Mouse (Mus musculus): ENCODE results near the gene Patz1. TPM values are rescaled to one million over a fixed set of nuclear protein-coding genes. Genes with fewer than 3 reads are reported as not detected.
A peak's percentile ranks its signal among the peaks of the same experiment; 100 is the strongest.

The Patz1 gene
- polyA plus RNA-seq, 1 experiment from 2014 or later: 44.2 TPM

GRCm38 (mm10) chr11:3310789-3311585 lies 22.3 kb downstream of the Patz1 start:
- H3K36me3 ChIP-seq (ENCODE audit: control insufficient read depth, insufficient read depth, low read length): peaks cover 44% of the 10 kb centered on the region
- ATAC-seq (replicated peaks; ENCODE audit: low FRiP score): peak; percentile 29; the same call in 1 of the 2 replicates
- WGBS: 59% methylated on average over 10 of the region's 10 CpGs

GRCm38 (mm10) chr11:3311586-3312347 lies 23.1 kb downstream of the Patz1 start:
- WGBS: 79% methylated on average over 10 of the region's 10 CpGs
- peaks cover 36% of the 10 kb centered on the region for H3K36me3 ChIP-seq (ENCODE audit: control insufficient read depth, insufficient read depth, low read length)
- ATAC-seq (replicated peaks; ENCODE audit: low FRiP score) (no peak), DNase-seq (ENCODE audit: low spot score) (no peak)
- peak overlapping the region; percentile 16; the same call in 1 of the 2 replicates for H3K27ac ChIP-seq (ENCODE audit: low read depth, low read length)
- peaks cover 24% of the 10 kb centered on the region for H3K4me1 ChIP-seq (replicated peaks; ENCODE audit: control insufficient read depth, insufficient read depth, low read length)
- no peaks in the 10 kb centered on the region for H3K27me3 ChIP-seq (replicated peaks; ENCODE audit: control insufficient read depth, insufficient read depth, low read length)
- H3K9ac ChIP-seq (ENCODE audit: low read depth, low read length): no peak overlapping the region
- H3K9me3 ChIP-seq (ENCODE audit: control insufficient read depth, low read length): no peaks in the 10 kb centered on the region
- no peak overlapping the region for H3K4me2 ChIP-seq
- H3K4me3 ChIP-seq (ENCODE audit: low read depth, low read length): no peak overlapping the region

More at GRCm38 (mm10) chr11:3310789-3311585, 22.3 kb downstream of the Patz1 start:
- no peak for DNase-seq (ENCODE audit: low spot score)
- H3K4me2 ChIP-seq: no peak overlapping the region; the same call in 1 of the 2 replicates
- H3K9ac ChIP-seq (ENCODE audit: low read depth, low read length): 0 out of 2 replicates have a peak overlapping the region, but pooled peaks have one; percentile 7
- no peaks in the 10 kb centered on the region for H3K27me3 ChIP-seq (replicated peaks; ENCODE audit: control insufficient read depth, insufficient read depth, low read length)
- no peak overlapping the region for H3K4me3 ChIP-seq (ENCODE audit: low read depth, low read length)
- H3K9me3 ChIP-seq (ENCODE audit: control insufficient read depth, low read length): no peaks in the 10 kb centered on the region
- H3K4me1 ChIP-seq (replicated peaks; ENCODE audit: control insufficient read depth, insufficient read depth, low read length): peaks cover 24% of the 10 kb centered on the region
- H3K27ac ChIP-seq (ENCODE audit: low read depth, low read length): peak overlapping the region; percentile 55; the same call in 1 of the 2 replicates

GRCm38 (mm10) chr11:3313294-3313693 lies 24.6 kb downstream of the Patz1 start:
- no peak overlapping the region for H3K9ac ChIP-seq (ENCODE audit: low read depth, low read length)
- no peaks in the 10 kb centered on the region for H3K27me3 ChIP-seq (replicated peaks; ENCODE audit: control insufficient read depth, insufficient read depth, low read length)
- no peak overlapping the region for H3K4me2 ChIP-seq
- no peak for ATAC-seq (replicated peaks; ENCODE audit: low FRiP score)
- H3K4me3 ChIP-seq (ENCODE audit: low read depth, low read length): no peak overlapping the region
- H3K9me3 ChIP-seq (ENCODE audit: control insufficient read depth, low read length): no peaks in the 10 kb centered on the region
- no peak for DNase-seq (ENCODE audit: low spot score)
- 56% methylated on average over 1 of the region's 1 CpGs for WGBS
- H3K4me1 ChIP-seq (replicated peaks; ENCODE audit: control insufficient read depth, insufficient read depth, low read length): peaks cover 24% of the 10 kb centered on the region
- peaks cover 24% of the 10 kb centered on the region for H3K36me3 ChIP-seq (ENCODE audit: control insufficient read depth, insufficient read depth, low read length)
- peak overlapping the region; percentile 53 for H3K27ac ChIP-seq (ENCODE audit: low read depth, low read length)

- Histone ChIP-seq H3K27me3 (replicated peaks; ENCODE audit: control insufficient read depth, insufficient read depth, low read length) (no peaks in the 10 kb centered on the region), H3K9me3 (ENCODE audit: control insufficient read depth, low read length) (no peaks in the 10 kb centered on the region), H3K4me1 (replicated peaks; ENCODE audit: control insufficient read depth, insufficient read depth, low read length) (peaks cover 24% of the 10 kb centered on the region), H3K36me3 (ENCODE audit: control insufficient read depth, insufficient read depth, low read length) (peaks cover 20% of the 10 kb centered on the region), H3K4me2 (no peak overlapping the region), H3K9ac (ENCODE audit: low read depth, low read length) (no peak overlapping the region), H3K4me3 (ENCODE audit: low read depth, low read length) (no peak overlapping the region), H3K27ac (ENCODE audit: low read depth, low read length) (no peak overlapping the region)
- ATAC-seq (replicated peaks; ENCODE audit: low FRiP score) (peak; percentile 73), DNase-seq (ENCODE audit: low spot score) (no peak)
- 25% methylated on average over 2 of the region's 2 CpGs for WGBS
These were observed 25.5 kb downstream of the Patz1 start for GRCm38 (mm10) chr11:3314148-3314547.

- Histone ChIP-seq H3K27me3 (replicated peaks; ENCODE audit: control insufficient read depth, insufficient read depth, low read length) (no peaks in the 10 kb centered on the region), H3K27ac (ENCODE audit: low read depth, low read length) (no peak overlapping the region), H3K4me3 (ENCODE audit: low read depth, low read length) (no peak overlapping the region), H3K4me2 (no peak overlapping the region), H3K36me3 (ENCODE audit: control insufficient read depth, insufficient read depth, low read length) (peaks cover 6% of the 10 kb centered on the region; the same call in 1 of the 2 replicates), H3K4me1 (replicated peaks; ENCODE audit: control insufficient read depth, insufficient read depth, low read length) (peaks cover 9% of the 10 kb centered on the region), H3K9ac (ENCODE audit: low read depth, low read length) (no peak overlapping the region), H3K9me3 (ENCODE audit: control insufficient read depth, low read length) (no peaks in the 10 kb centered on the region)
- DNase-seq (ENCODE audit: low spot score) (no peak), ATAC-seq (replicated peaks; ENCODE audit: low FRiP score) (no peak)
- 87% methylated on average over 3 of the region's 3 CpGs for WGBS
These were observed 29.6 kb downstream of the Patz1 start for GRCm38 (mm10) chr11:3318286-3318685.

GRCm38 (mm10) chr11:3328271-3328670 lies 39.6 kb downstream of the Patz1 start:
- H3K36me3 ChIP-seq (ENCODE audit: control insufficient read depth, insufficient read depth, low read length): no peaks in the 10 kb centered on the region
- H3K9me3 ChIP-seq (ENCODE audit: control insufficient read depth, low read length): no peaks in the 10 kb centered on the region
- no peak overlapping the region for H3K9ac ChIP-seq (ENCODE audit: low read depth, low read length)
- WGBS: 73% methylated on average over 5 of the region's 5 CpGs
- H3K4me2 ChIP-seq: no peak overlapping the region
- DNase-seq (ENCODE audit: low spot score): no peak
- H3K27ac ChIP-seq (ENCODE audit: low read depth, low read length): no peak overlapping the region
- no peak for ATAC-seq (replicated peaks; ENCODE audit: low FRiP score)
- H3K4me3 ChIP-seq (ENCODE audit: low read depth, low read length): no peak overlapping the region
- H3K4me1 ChIP-seq (replicated peaks; ENCODE audit: control insufficient read depth, insufficient read depth, low read length): peaks cover 12% of the 10 kb centered on the region
- no peaks in the 10 kb centered on the region; the same call in 1 of the 2 replicates for H3K27me3 ChIP-seq (replicated peaks; ENCODE audit: control insufficient read depth, insufficient read depth, low read length)

GRCm38 (mm10) chr11:3328806-3329775 lies 40.4 kb downstream of the Patz1 start:
- Histone ChIP-seq H3K9ac (ENCODE audit: low read depth, low read length) (no peak overlapping the region), H3K4me2 (no peak overlapping the region), H3K27me3 (replicated peaks; ENCODE audit: control insufficient read depth, insufficient read depth, low read length) (no peaks in the 10 kb centered on the region; the same call in 1 of the 2 replicates), H3K4me3 (ENCODE audit: low read depth, low read length) (no peak overlapping the region), H3K4me1 (replicated peaks; ENCODE audit: control insufficient read depth, insufficient read depth, low read length) (peaks cover 12% of the 10 kb centered on the region), H3K9me3 (ENCODE audit: control insufficient read depth, low read length) (no peaks in the 10 kb centered on the region), H3K36me3 (ENCODE audit: control insufficient read depth, insufficient read depth, low read length) (no peaks in the 10 kb centered on the region), H3K27ac (ENCODE audit: low read depth, low read length) (no peak overlapping the region)
- DNase-seq (ENCODE audit: low spot score) (no peak), ATAC-seq (replicated peaks; ENCODE audit: low FRiP score) (no peak)
- 83% methylated on average over 11 of the region's 11 CpGs for WGBS

GRCm38 (mm10) chr11:3329891-3330451 lies 41.3 kb downstream of the Patz1 start, which contains the start of gene Pik3ip1:
TSS of gene Pik3ip1 (plus strand) at chr11:3330401.
- H3K4me2 ChIP-seq: peak within 1 kb of the TSS; percentile 96
- DNase-seq (ENCODE audit: low spot score): no peak
- H3K27me3 ChIP-seq (replicated peaks; ENCODE audit: control insufficient read depth, insufficient read depth, low read length): no peaks in the 10 kb centered on the region; the same call in 1 of the 2 replicates
- H3K27ac ChIP-seq (ENCODE audit: low read depth, low read length): no peak within 1 kb of the TSS
- no peaks in the 10 kb centered on the region for H3K9me3 ChIP-seq (ENCODE audit: control insufficient read depth, low read length)
- no peak for ATAC-seq (replicated peaks; ENCODE audit: low FRiP score)
- peak within 1 kb of the TSS; percentile 51 for H3K4me3 ChIP-seq (ENCODE audit: low read depth, low read length)
- H3K9ac ChIP-seq (ENCODE audit: low read depth, low read length): peak within 1 kb of the TSS; percentile 50
- peaks cover 15% of the 10 kb centered on the region for H3K4me1 ChIP-seq (replicated peaks; ENCODE audit: control insufficient read depth, insufficient read depth, low read length)
- H3K36me3 ChIP-seq (ENCODE audit: control insufficient read depth, insufficient read depth, low read length): no peaks in the 10 kb centered on the region
